Mouse (Mus musculus) stomach, postnatal 0 days (tissue): ENCODE data around the gene Rap1a.

Experiments used
- CTCF ChIP-seq: IDR thresholded peaks from 2 replicates; pipeline ENCODE4 v1.5.1; 2016; ENCODE audit warnings: antibody characterized with exemption, low read depth, mild to moderate bottlenecking, moderate library complexity
- EP300 ChIP-seq: optimal IDR thresholded peaks from 2 replicates; pipeline ENCODE3; 2016; ENCODE audit warnings: antibody characterized with exemption

DNA sequence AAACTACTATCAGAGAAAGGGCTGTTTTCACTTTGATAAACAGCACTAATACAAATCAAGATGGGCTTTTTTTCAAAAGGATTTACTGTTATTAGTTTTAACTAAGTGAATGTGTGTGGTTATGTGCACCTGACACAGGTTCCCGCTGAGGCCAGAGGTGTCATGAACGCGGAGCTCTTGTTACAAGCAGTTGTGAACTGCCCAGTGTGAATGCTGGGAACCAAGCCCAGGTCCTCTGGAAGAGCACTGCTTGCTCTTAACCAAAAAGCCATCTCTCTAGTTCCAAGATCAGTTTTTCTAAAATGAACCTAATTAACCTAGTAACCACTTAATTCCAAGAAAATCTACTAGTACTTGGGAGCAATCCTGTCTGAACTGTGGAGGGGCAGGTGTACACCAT is 23.1 kb downstream of the Rap1a start:
- TF ChIP-seq CTCF: no peak
- TF ChIP-seq EP300: no peak
